Mouse (Mus musculus): ENCODE data around the gene Tdrd3.
A peak's percentile ranks its signal among the peaks of the same experiment; 100 is the strongest.

The Tdrd3 gene

DNA sequence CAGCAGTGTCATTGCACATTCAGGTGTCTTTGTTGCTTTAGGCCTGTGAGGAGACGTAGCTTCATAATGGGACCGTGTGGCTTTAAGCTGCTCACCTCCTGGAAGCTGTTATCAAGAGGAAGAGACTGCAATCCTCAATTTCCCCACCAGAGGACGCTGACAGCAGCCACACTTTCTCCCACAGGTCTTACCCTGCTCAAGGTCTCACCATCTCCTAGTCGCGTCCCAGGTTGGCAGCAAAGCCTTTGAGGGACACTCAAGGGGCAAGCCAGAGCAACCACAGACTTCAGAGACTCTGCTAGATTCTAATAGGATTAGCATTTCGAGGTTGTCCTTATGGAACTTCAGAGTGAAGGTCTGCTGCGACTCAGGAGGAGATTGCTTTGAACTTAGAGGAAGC lies 149.8 kb downstream of the Tdrd3 start:
- DNase-seq (ENCODE audit: low spot score in 2 of 2) = no peak

DNA sequence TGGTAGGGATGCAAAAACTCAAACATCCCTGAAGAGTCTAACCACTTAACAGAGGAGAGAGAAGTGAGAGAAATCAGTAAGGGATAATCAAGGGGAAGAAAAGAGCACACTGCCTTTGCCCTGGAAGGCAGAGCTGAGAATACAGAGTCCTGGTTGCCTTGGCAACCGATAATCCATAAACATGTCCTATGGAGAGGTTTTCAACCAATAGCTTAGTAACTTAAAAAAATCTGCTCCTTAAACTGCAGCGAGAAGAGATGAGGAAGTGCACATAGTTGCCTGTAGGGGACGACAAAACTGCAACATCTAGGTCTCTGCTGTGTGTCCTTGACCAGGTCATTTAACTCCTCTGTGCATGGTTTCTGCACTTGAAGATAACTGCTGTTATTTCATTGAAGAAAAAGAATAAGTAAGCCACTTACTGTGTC lies 150.6 kb downstream of the Tdrd3 start:
- DNase-seq (ENCODE audit: low spot score in 2 of 2) = no peak

DNA sequence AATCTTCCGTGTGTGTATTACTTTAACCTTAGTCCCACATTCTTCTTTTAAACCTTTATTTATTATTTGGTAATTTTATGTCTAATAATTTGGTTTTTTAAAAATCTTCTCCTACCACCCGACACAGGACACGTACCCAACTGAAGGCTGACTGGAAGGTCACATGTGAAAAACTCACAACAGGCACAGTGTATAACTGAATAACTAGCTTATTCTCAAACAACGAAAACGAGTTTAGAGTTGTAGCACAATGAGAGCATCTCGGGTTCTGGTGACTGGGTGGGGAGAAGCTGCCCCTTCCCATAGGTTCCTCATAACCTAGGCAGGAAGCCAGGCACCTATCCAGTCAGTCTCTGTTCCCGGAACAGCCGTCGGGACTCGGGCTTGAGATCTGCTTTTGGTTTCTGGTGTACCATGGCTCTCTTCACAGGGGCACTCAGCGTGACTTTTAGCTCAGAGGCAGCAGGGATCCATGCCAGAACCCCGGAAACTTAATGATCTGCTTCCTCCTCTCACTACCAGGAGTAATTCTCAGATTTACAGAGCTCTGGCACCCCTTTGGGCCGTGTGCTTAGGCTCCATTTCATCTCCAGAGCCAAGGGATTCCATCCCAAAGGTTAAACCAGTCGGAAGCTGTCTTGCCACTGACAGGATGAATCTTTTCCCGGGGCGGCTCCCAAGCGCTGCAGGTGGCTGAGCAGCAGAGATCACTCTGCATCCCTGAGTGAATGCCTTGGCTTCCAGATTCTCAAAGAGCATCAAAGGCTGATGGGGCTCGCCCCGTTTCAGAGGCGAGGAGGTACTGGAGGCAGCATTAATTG lies 151.4 kb downstream of the Tdrd3 start:
- DNase-seq (ENCODE audit: low spot score in 2 of 2) = peak in 1 of 2 experiments; percentile 20

GRCm38 (mm10) chr14:87568447-87568908 lies 152.0 kb downstream of the Tdrd3 start:
- peak; percentile 49 to 67 for DNase-seq (ENCODE audit: low spot score in 2 of 2)

DNA sequence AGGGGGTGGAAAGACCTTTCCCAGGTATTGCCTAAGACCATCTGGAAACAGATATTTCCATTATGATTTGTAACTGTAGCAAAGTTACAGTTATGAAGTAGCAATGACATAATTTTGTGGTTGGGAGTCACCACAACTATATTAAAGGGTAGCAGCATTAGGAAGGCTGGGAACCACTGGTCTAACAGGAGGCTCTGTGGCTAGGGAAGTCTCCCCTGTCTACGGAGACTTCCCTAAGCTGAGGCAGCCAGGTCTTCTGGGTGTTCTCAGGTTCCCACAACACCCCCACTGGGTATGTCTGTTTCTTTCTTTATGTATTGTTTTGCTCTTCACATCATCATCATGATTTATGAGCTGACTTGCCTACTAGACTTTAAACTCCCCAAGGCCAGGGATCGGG lies 153.0 kb downstream of the Tdrd3 start:
- DNase-seq (ENCODE audit: low spot score in 2 of 2) = no peak

- no peak for DNase-seq (ENCODE audit: low spot score in 2 of 2)
Measured at GRCm38 (mm10) chr14:87572453-87572852, 156.0 kb downstream of the Tdrd3 start.

DNA sequence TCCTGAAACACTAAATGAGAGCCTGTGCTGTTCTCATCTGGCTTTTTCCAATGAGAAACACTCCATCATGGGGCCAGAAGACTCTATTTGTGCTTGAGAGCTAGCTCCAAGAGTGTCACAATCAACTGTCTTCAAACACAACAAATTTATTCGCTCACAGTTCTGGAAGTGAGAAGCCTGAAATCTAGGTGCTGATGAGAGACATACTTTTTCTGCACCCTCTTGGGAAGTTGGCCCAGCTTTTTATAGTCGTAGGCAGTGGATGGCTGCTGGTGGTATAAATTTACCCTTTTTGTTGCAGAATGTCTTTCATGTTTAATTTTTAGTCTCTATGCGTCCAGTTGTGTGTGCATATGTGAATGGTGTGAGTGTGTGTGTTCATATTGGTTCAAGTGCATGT lies 166.2 kb downstream of the Tdrd3 start:
- DNase-seq (ENCODE audit: low spot score in 2 of 2) = no peak

Measured in urinary bladder, postnatal 4 days (tissue).